In genomic region chr8:76328540-76328939, GRCm38 (mm10) we compare ENCODE assay signal across 18 mouse cellular contexts.
"Had no signal": no experiment of that assay in that cellular context is flagged by ENCODE, and none has a peak within 500 bp of the region (broad histone marks: within the 10 kb centered on the region; RNA-seq: fewer than 3 reads in every experiment).

No protein-coding gene starts in this region.

- DNase-seq: kidney, adult 18-20 months; kidney, postnatal 10 days; kidney, postnatal 4 days; liver; lung, adult 2 months; lung, postnatal 10 days; lung, postnatal 4 days; retina, postnatal 1 day; right cerebral cortex, postnatal 4 days; spleen, adult 18-20 months; thymus, adult 2 months; thymus, postnatal 25 days had no signal

- H3K4me3 ChIP-seq: limb, embryonic 12.5 days; liver, embryonic 15.5 days; midbrain, embryonic 10.5 days; midbrain, embryonic 15.5 days; neural tube, embryonic 12.5 days had no signal

- H3K4me1 ChIP-seq: limb, embryonic 12.5 days; liver, embryonic 15.5 days; midbrain, embryonic 10.5 days; midbrain, embryonic 15.5 days; neural tube, embryonic 12.5 days had no signal

- H3K9ac ChIP-seq: limb, embryonic 12.5 days; liver, embryonic 15.5 days; midbrain, embryonic 15.5 days; neural tube, embryonic 12.5 days had no signal

- ATAC-seq: inflammation-experienced regulatory T-cells, adult 6 months; midbrain, embryonic 15.5 days had no signal

- H3K27me3 ChIP-seq: limb, embryonic 12.5 days; liver, embryonic 15.5 days; midbrain, embryonic 15.5 days; neural tube, embryonic 12.5 days had no signal

- H3K36me3 ChIP-seq: limb, embryonic 12.5 days; liver, embryonic 15.5 days; midbrain, embryonic 10.5 days; midbrain, embryonic 15.5 days; neural tube, embryonic 12.5 days had no signal

- H3K27ac ChIP-seq: limb, embryonic 12.5 days; liver, embryonic 15.5 days; midbrain, embryonic 10.5 days; midbrain, embryonic 15.5 days; neural tube, embryonic 12.5 days had no signal

- H3K4me2 ChIP-seq: limb, embryonic 12.5 days; liver, embryonic 15.5 days; midbrain, embryonic 15.5 days; neural tube, embryonic 12.5 days had no signal

- H3K9me3 ChIP-seq: limb, embryonic 12.5 days; liver, embryonic 15.5 days; midbrain, embryonic 10.5 days; midbrain, embryonic 15.5 days; neural tube, embryonic 12.5 days had no signal
